9 mouse cellular contexts compared by ENCODE assay signal in the genomic region with DNA sequence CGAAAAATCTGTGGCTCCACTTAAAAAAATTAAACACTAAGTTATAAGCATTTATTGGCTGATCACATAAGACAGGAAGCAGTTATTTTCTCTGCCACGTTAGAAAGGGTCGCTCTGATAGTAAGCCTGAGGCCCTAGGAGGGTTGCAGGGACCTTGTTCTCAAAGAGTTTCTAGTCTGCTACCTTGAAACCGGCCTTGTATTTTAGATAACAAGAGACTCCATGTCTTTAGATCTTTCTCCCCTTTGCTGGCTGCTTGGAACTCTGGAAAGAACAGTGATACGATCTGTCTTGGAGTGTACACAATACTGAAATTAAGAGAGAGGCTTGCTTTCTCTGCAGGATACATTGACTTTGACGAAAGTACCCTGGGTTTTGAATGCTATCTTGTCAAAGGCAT. TPM values are rescaled to one million over a fixed set of nuclear protein-coding genes. Genes with fewer than 3 reads are reported as not detected.
A peak's percentile ranks its signal among the peaks of the same experiment; 100 is the strongest.
DNase-seq lines count a peak whose midpoint lies in the region; ATAC-seq and TF ChIP-seq lines count a peak whose summit lies in the region.
"Had no signal": no experiment of that assay in that cellular context is flagged by ENCODE, and none has a peak within 500 bp of the region (broad histone marks: within the 10 kb centered on the region; RNA-seq: fewer than 3 reads in every experiment).

No protein-coding gene starts in this region.

- no peaks in the 10 kb centered on the region for H3K36me3 ChIP-seq in kidney, embryonic 14.5 days (ENCODE audit: control insufficient read depth, insufficient read depth, low read length)
- H3K36me3 ChIP-seq in midbrain, postnatal 0 days (ENCODE audit: insufficient read depth, low read length): no peaks in the 10 kb centered on the region

- intact Hi-C loops in left cerebral cortex, postnatal 36 days (cut with DNase I): loop anchor here (5.0 kb wide), 1 partner anchor 46 kb away; no protein-coding TSS in a partner anchor

- H3K27ac ChIP-seq in kidney, embryonic 14.5 days (ENCODE audit: low read depth, low read length): no peak overlapping the region; the same call in 1 of the 2 replicates
- H3K27ac ChIP-seq in midbrain, postnatal 0 days (ENCODE audit: low read depth, low read length): no peak overlapping the region; the same call in 1 of the 2 replicates

- 54% methylated on average over 6 of the region's 6 CpGs for WGBS in kidney, embryonic 14.5 days
- WGBS in midbrain, postnatal 0 days: 28% methylated on average over 6 of the region's 6 CpGs

- no peaks in the 10 kb centered on the region for H3K9me3 ChIP-seq in kidney, embryonic 14.5 days (ENCODE audit: control insufficient read depth, low read length)
- no peaks in the 10 kb centered on the region for H3K9me3 ChIP-seq in midbrain, postnatal 0 days (ENCODE audit: low read length)

- TF ChIP-seq CTCF in midbrain, postnatal 0 days (IDR thresholded peaks at IDR 0.05): no peak

- H3K4me1 ChIP-seq in kidney, embryonic 14.5 days (ENCODE audit: control insufficient read depth, insufficient read depth, low read length): peaks cover 6% of the 10 kb centered on the region; the same call in 1 of the 2 replicates
- H3K4me1 ChIP-seq in midbrain, postnatal 0 days (ENCODE audit: insufficient read depth, low read length): peaks cover 7% of the 10 kb centered on the region; the same call in 1 of the 2 replicates

- H3K4me2 ChIP-seq in kidney, embryonic 14.5 days (replicated peaks; ENCODE audit: low read depth, low read length): peak overlapping the region; percentile 65
- peak overlapping the region; percentile 73 for H3K4me2 ChIP-seq in midbrain, postnatal 0 days (ENCODE audit: low read depth, low read length, poor library complexity, severe bottlenecking)

- H3K27me3 ChIP-seq in kidney, embryonic 14.5 days (ENCODE audit: control insufficient read depth, insufficient read depth, low read length): no peaks in the 10 kb centered on the region
- H3K27me3 ChIP-seq in midbrain, postnatal 0 days (ENCODE audit: insufficient read depth, low read length): no peaks in the 10 kb centered on the region
- H3K27me3 ChIP-seq: Patski had no signal

- no peak overlapping the region for H3K9ac ChIP-seq in kidney, embryonic 14.5 days (ENCODE audit: low read depth, low read length)
- H3K9ac ChIP-seq in midbrain, postnatal 0 days (replicated peaks; ENCODE audit: low read length, poor library complexity, severe bottlenecking): peak overlapping the region; percentile 79; the same call in 1 of the 2 replicates

- no peak for ATAC-seq in kidney, embryonic 14.5 days (ENCODE audit: low FRiP score, low TSS enrichment)
- peak; percentile 26 for ATAC-seq in inflammation-experienced regulatory T-cells, adult 6 months
- no peak for ATAC-seq in midbrain, postnatal 0 days (ENCODE audit: low FRiP score)

- no peak for DNase-seq in kidney, adult 8-10 months
- DNase-seq in c-Kit-positive CD71-positive TER-119-positive erythroid progenitor cells, embryonic 14.5 days (ENCODE audit: low spot score): peak; percentile 34
- DNase-seq in midbrain, postnatal 0 days (ENCODE audit: low spot score): no peak
- no peak for DNase-seq in retina, postnatal 1 day
- no peak for DNase-seq in left cerebral cortex, postnatal 36 days (ENCODE audit: low spot score in 2 of 2)
- DNase-seq in left cerebral cortex, adult 8-10 months (ENCODE audit: low spot score in 2 of 2): no peak

- H3K4me3 ChIP-seq in kidney, embryonic 14.5 days (ENCODE audit: low read length): peak overlapping the region; percentile 59
- peak overlapping the region; percentile 70 for H3K4me3 ChIP-seq in midbrain, postnatal 0 days (ENCODE audit: low read depth, low read length)

RNA-seq across cellular contexts. Expression of gene Hebp1, which starts 0.9 kb away (rescaled TPM):
- polyA plus RNA-seq in kidney, embryonic 14.5 days (2014; fragmentation: Nextera tagmentation; extraction: Ambion mirVana): 9.2 and 36.9 TPM in 2 replicates
- polyA plus RNA-seq in inflammation-experienced regulatory T-cells, adult 6 months (2017; shearing (Covaris generic)): 1 to 10 TPM in 2 of 3 experiments, not detected in 1; 1.3 to 2.0 TPM
- 8.9 and 10.6 TPM in 2 replicates for total RNA-seq in midbrain, postnatal 0 days (2014; rRNA removed)
- polyA plus RNA-seq in midbrain, postnatal 0 days (2015; fragmentation: Nextera tagmentation; extraction: Ambion mirVana): 8.7 and 9.2 TPM in 2 replicates
- total RNA-seq in left cerebral cortex, postnatal 36 days (2021): 10 to 100 TPM; 42.9 to 55.6 TPM
- total RNA-seq in left cerebral cortex, adult 8-10 months (2022): 10 to 100 TPM; 48.6 to 60.9 (median 56.7) TPM

RNA-seq across cellular contexts. Expression of gene Fam234b, which starts 0.9 kb away (rescaled TPM):
- polyA plus RNA-seq in kidney, embryonic 14.5 days (2014; fragmentation: Nextera tagmentation; extraction: Ambion mirVana): 29.8 and 34.2 TPM in 2 replicates
- 10 to 100 TPM; 21.9 to 30.2 (median 30.2) TPM for polyA plus RNA-seq in inflammation-experienced regulatory T-cells, adult 6 months (2017; shearing (Covaris generic))
- total RNA-seq in midbrain, postnatal 0 days (2014; rRNA removed): 90.5 and 106 TPM in 2 replicates
- polyA plus RNA-seq in midbrain, postnatal 0 days (2015; fragmentation: Nextera tagmentation; extraction: Ambion mirVana): 114 and 119 TPM in 2 replicates
- total RNA-seq in left cerebral cortex, postnatal 36 days (2021): 100 to 1,000 TPM; 159 to 171 TPM
- total RNA-seq in left cerebral cortex, adult 8-10 months (2022): 100 to 1,000 TPM; 149 to 164 (median 160) TPM

RNA-seq across cellular contexts. Expression of gene Gsg1, which starts 55.4 kb away (rescaled TPM):
- polyA plus RNA-seq in kidney, embryonic 14.5 days (2014; fragmentation: Nextera tagmentation; extraction: Ambion mirVana): 0.64 and 1.1 TPM in 2 replicates
- not detected for polyA plus RNA-seq in inflammation-experienced regulatory T-cells, adult 6 months (2017; shearing (Covaris generic))
- total RNA-seq in midbrain, postnatal 0 days (2014; rRNA removed): 0.99 and 2.6 TPM in 2 replicates
- polyA plus RNA-seq in midbrain, postnatal 0 days (2015; fragmentation: Nextera tagmentation; extraction: Ambion mirVana): 0.17 and 0.37 TPM in 2 replicates
- not detected for total RNA-seq in left cerebral cortex, postnatal 36 days (2021)
- not detected for total RNA-seq in left cerebral cortex, adult 8-10 months (2022)
